Mouse (Mus musculus) layer of hippocampus, postnatal 14 days (tissue): ENCODE measurements at regions not wholly inside any gene's neighbourhood (a gene's known extent, or its start where the extent isn't known, plus 50 kb on each side); places are given as distances from the start of the nearest gene placed in this dataset.

Experiments used
- DNase-seq, 2 experiments: peaks; one replicate each; pipeline ENCODE4 v3.0.0; 2021 to 2022; ENCODE audit warnings: low spot score in 2 of 2, mixed read lengths in 1 of 2

GRCm38 (mm10) chr17:15990303-15990702, 159.5 kb upstream of the Rgmb start:
- DNase-seq: peak; percentile 7 to 17

GRCm38 (mm10) chr17:15981558-15981957, 150.7 kb upstream of the Rgmb start:
- no peak for DNase-seq

GRCm38 (mm10) chr17:15977374-15978031, 146.7 kb upstream of the Rgmb start:
- DNase-seq: no peak

GRCm38 (mm10) chr17:15971351-15971685, 140.5 kb upstream of the Rgmb start:
- no peak for DNase-seq

GRCm38 (mm10) chr17:15970481-15971350, 139.9 kb upstream of the Rgmb start:
- no peak for DNase-seq

- DNase-seq: no peak
Measured at GRCm38 (mm10) chr17:15968331-15968730, 137.5 kb upstream of the Rgmb start.

- DNase-seq: no peak
Measured at GRCm38 (mm10) chr17:15955656-15956055, 124.8 kb upstream of the Rgmb start.

- DNase-seq: no peak
Measured at GRCm38 (mm10) chr17:15951641-15952040, 120.8 kb upstream of the Rgmb start.

- DNase-seq: no peak
Measured at GRCm38 (mm10) chr17:15949753-15950152, 118.9 kb upstream of the Rgmb start.

GRCm38 (mm10) chr17:15942378-15942777, 111.5 kb upstream of the Rgmb start:
- no peak for DNase-seq

GRCm38 (mm10) chr17:15918609-15919008, 87.8 kb upstream of the Rgmb start:
- no peak for DNase-seq

- no peak for DNase-seq
Measured at GRCm38 (mm10) chr17:15898689-15899419, 68.0 kb upstream of the Rgmb start.

- peak in 1 of 2 experiments; percentile 2 for DNase-seq
Measured at GRCm38 (mm10) chr17:15895968-15896367, 65.1 kb upstream of the Rgmb start.

GRCm38 (mm10) chr17:15891896-15892675, 61.2 kb upstream of the Rgmb start:
- peak in 1 of 2 experiments; percentile 2 for DNase-seq

GRCm38 (mm10) chr17:15890595-15891140, 59.8 kb upstream of the Rgmb start:
- DNase-seq: no peak

- DNase-seq: no peak
Measured at GRCm38 (mm10) chr17:15882803-15883202, 52.0 kb upstream of the Rgmb start.

GRCm38 (mm10) chr17:15882245-15882644, 51.4 kb upstream of the Rgmb start:
- no peak for DNase-seq
